Mouse (Mus musculus): ENCODE measurements around the gene Fam161a.

DNA sequence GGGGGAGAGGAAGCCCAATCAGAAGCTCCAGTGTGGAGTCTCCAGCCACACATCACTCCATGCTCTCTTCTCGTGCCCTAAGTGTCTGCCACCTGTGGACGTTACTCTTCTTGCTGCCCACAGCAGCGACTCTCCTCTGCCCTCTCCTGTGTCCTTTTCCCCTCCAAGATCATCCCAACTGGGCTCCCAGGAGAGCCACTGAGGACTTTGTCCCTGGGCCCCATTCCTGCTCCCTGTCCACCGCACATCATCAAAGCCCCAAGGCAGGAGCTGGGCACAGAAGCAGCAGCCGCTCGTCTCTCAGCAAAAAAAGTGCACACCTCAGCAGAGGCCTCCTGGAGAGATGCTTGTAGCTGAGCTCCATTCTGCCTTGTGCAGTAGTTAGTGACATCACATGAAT, 7.7 kb downstream of the Fam161a start:
- TF ChIP-seq CTCF (IDR thresholded peaks at IDR 0.05; ENCODE audit: extremely low read depth, insufficient read depth, insufficient read length, insufficient replicate concordance) (no peak), POLR2A (IDR thresholded peaks at IDR 0.05; ENCODE audit: low read depth, low read length) (no peak)

All from spleen, adult 2 months (tissue).